Comparison of ENCODE assay signal across 13 mouse cellular contexts in genomic region chr8:106951707-106952106, GRCm38 (mm10).
"Had no signal": no experiment of that assay in that cellular context is flagged by ENCODE, and none has a peak within 500 bp of the region (broad histone marks: within the 10 kb centered on the region; RNA-seq: fewer than 3 reads in every experiment).

No protein-coding gene starts in this region.

- H3K4me2 ChIP-seq: liver, embryonic 15.5 days; lung, embryonic 14.5 days; midbrain, embryonic 11.5 days; midbrain, embryonic 15.5 days had no signal

- H3K27me3 ChIP-seq: liver, embryonic 15.5 days; megakaryocyte, embryonic 14.5 days; midbrain, embryonic 15.5 days had no signal

- H3K4me1 ChIP-seq: liver, embryonic 15.5 days; midbrain, embryonic 15.5 days had no signal

- ATAC-seq: intestine, postnatal 0 days; midbrain, embryonic 15.5 days had no signal

- H3K9me3 ChIP-seq: liver, embryonic 15.5 days; megakaryocyte, embryonic 14.5 days; midbrain, embryonic 15.5 days had no signal

- H3K36me3 ChIP-seq: liver, embryonic 15.5 days; midbrain, embryonic 15.5 days had no signal

- DNase-seq: kidney, adult 8-10 months; kidney, postnatal 25 days; lung, embryonic 14.5 days; lung, postnatal 14 days; right cerebral cortex, postnatal 4 days; spleen, adult 18-20 months; thymus, postnatal 4 days had no signal

- H3K4me3 ChIP-seq: left cerebral cortex, adult 2 months; liver, embryonic 15.5 days; megakaryocyte, embryonic 14.5 days; midbrain, embryonic 15.5 days had no signal

- H3K9ac ChIP-seq: liver, embryonic 15.5 days; lung, embryonic 14.5 days; midbrain, embryonic 15.5 days had no signal

- H3K27ac ChIP-seq: left cerebral cortex, adult 2 months; liver, embryonic 15.5 days; midbrain, embryonic 15.5 days had no signal
